Mouse (Mus musculus): ENCODE results near the gene Top3b.
A peak's percentile ranks its signal among the peaks of the same experiment; 100 is the strongest.
"Not testable (repeated sequence)": the region's sequence is repeated elsewhere in the genome, so short reads cannot be mapped to it uniquely, and the experiment has no call there.

Top3b gene

DNA sequence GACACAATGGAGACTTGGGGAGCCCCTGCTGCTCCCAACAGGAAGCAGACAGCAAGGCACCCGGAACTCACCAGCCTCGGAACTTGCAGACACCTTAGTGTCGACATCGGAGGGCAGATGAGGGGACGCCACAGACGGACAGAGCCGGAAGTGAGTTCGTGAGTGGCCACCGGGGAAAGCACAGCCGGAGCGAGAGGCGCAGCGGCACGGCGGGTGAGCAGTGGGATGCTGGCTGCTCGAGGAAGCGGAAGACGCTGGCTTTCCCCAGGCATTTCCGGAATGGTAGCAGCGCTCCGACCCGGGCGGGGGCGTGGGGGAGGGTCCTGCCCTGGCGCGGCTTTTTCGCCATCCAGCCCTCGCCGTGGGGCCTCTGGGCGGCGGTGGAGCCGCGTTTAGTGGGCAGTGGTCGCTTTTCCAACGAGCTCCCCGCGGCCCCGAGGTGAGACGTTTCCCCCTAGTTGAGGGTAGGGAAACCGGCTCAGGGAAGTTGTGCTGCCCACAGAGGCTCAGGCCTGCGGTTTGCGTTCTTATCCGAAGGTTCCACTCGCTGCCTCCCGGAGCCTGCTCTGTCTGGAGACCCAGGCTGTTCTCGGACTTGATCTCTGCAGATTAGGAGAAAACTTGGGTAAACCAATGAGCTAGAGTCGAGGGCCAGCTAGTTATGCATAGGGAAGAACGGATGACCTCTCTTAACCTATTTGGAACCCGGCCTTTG is at the start of gene Top3b, which contains the start of gene Vpreb1:
Gene Top3b (plus strand): TSS at position 120 of the 715 bp plus-strand sequence.
Gene Vpreb1 (minus strand): TSS at position 227 of the 715 bp plus-strand sequence.
- peak; percentile 95 for DNase-seq (ENCODE audit: extremely low spot score, low spot score)

DNA sequence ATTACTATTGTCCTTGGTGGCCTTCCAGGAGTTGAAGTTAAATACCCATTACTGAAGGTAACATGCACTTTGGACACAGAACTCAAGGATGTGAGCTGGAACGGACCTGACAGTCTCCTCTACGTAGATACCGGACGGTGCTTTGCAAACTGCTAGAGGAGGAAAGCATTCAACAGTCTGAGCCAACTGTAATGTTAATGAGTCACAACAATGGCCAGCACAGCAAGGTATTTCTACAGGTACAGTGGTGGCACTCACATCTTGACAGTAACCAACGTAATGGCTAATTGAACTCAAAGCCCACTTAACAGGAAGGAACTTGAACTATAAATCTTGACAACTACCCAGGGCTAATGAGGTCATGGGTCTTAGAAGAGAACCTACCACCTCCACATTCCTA is 45.1 kb upstream of the Top3b start:
- DNase-seq (ENCODE audit: extremely low spot score, low spot score): no peak

DNA sequence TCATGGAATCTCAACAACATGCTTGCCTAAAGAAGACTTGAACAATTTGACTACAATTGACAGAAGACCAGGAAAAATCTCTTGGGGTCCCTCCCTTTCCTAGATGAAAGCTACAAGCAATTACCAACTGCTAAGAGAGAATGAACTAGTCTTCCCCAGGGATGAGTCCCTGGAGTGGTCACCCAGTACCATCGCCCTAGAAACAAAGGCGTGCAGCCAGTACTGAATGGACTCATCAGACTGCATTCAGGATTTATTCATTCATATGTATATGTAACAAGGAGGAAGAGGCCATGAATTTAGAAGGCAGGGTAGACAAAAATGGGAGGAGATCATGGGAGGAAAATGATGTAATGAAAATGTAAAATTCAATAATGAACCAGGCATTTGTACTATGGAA is 44.3 kb upstream of the Top3b start:
- no peak for DNase-seq (ENCODE audit: extremely low spot score, low spot score)

DNA sequence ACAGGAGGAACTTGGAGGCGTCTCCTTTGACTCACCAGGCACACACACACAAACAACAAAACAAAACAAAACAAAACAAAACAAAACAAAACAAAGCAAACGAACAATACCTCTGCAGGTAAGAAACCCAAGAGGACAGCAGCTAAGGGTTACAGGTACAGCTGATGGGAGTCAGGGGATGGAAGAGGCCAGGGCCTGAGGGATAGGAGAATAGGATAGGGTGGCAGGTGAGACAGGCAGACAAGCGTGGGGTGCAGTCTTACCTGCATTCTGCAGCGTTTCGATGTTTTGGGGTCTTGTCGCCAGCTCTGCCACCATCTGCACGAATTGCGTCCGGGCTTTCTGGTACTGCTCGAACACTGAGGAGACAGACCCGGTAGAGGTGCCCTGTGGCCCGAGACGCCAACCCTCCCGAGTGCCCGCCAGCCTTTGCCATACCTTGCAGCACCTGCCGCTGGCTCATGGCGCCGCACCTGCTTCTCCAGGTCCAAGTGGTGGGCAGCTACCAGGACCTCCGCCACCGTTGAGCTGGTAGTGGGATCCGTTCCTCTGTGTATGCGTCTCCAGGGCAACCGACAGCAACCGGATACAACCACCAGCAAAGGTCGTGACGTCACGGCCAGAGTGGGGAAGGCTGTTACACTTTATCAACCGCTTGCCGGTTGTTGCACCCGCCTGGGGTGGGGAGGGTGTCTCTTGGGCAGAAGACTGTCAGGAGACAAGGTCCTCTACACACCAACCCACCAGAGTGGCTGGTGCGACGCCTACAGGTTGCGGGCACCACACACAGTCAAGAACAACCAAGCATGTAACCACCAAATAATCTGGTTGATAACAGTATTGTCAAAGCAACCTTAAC is 41.5 kb upstream of the Top3b start, which contains the start of gene Spag6l:
Gene Spag6l (minus strand): TSS at position 700 of the 859 bp plus-strand sequence.
- peak; percentile 63 for DNase-seq (ENCODE audit: extremely low spot score, low spot score)

DNA sequence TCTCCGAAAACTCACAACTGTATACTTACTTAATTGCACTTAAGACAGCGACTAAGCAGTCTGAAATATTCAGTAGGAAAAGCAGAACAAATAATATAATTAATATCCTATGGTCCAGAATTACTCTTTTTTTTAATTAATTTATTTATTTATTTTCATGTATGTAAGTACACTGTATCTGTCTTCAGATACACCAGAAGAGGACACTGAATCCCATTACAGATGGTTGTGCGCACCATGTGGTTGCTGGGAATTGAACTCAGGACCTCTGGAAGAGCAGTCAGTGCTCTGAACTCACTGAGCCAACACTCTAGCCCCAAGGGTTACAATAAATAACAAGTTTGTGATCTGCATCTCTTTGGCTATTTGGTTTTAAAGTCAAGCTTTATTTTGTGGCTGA is 40.9 kb upstream of the Top3b start:
- no peak for DNase-seq (ENCODE audit: extremely low spot score, low spot score)

DNA sequence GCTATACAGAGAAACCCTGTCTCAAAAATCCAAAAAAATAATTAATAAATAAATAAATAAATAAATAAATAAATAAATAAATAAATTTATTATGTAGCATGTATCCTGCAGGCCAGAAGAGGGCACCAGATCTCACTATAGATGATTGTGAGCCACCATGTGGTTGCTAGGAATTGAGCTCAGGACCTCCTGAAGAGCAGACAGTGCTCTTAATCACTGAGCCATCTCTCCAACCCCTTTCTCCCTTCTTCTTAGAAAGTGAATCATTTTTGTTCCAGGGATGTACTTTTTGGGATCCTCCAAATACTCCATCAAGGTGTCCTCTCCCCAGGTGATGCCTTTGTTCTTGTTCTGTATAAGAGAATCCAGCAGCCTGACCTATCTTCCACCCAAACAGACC is 21.3 kb upstream of the Top3b start:
- no peak for DNase-seq (ENCODE audit: extremely low spot score, low spot score)

DNA sequence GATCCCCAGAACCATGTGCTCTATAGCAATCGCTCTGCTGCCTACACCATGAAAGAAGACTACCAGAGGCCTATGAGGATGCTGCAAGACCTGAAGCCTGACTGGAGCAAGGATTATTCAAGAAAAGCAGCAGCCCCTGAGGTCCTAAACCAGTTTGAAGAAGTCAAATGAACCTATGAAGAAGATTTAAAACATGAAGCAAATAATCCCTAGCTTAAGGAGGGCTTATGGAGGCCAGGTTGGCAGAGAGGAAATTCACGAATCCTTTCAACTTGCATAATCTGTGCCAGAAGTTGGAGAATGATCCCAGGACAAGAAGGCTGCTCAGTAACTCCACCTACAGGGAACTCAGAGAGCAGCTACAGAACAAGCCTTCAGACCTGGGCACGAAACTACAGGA is 18.1 kb upstream of the Top3b start:
- DNase-seq (ENCODE audit: extremely low spot score, low spot score): no peak

DNA sequence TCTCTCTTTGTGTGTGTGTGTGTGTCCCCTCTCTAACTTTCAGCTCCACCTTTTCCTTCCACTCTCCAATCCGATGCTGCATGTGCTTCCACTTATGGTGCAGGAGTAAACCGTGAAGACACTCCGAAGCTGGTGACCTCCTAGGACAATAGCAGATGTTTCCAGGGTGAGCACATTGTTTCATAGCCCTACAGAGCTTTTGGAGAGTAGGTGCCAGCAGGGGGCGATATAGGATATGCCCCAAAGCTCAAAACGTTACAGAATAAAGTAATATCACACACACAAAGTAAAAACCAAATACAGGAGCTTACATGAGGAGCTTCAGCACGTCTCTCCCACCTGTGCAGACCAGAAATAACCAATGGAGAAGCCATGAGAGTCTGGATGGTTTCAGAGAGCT is 15.7 kb upstream of the Top3b start:
- DNase-seq (ENCODE audit: extremely low spot score, low spot score): peak; percentile 19

DNA sequence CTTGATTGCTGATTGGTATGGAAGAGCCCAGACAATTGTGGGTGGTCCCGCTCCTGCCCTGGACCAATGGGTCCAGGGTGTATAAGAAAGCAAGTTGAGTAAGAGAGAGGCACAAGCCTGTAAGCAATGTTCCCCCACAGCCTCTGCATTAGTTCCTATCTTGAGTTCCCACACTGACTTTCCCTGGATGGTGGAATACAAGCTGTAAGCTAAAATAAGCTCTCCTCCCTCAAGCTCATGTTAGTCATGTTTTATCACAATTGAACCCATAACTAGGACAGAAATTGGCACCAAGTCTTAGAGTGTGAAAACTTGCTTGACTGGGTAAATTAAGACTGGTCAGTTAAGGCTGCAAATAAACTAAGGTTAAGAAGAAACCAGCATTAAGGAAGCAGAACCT is 15.0 kb upstream of the Top3b start:
- DNase-seq (ENCODE audit: extremely low spot score, low spot score): no peak

DNA sequence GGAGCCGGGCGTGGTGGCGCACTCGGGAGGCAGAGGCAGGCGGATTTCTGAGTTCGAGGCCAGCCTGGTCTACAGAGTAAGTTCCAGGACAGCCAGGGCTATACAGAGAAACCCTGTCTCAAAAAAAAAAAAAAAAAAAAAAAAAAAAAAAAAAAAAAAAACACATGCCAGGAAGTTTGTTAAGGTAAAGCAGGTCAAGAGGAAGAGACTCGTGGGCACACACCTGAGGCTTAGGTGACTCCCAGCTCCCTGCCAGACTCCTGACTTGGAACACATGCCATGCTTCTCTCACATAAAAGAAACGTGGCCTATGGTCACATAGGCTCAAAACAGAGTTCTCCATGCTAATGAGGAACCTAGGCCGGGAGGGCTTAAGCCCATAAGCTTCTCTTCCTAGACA is 14.5 kb upstream of the Top3b start:
- not testable (repeated sequence) for DNase-seq (ENCODE audit: extremely low spot score, low spot score)

DNA sequence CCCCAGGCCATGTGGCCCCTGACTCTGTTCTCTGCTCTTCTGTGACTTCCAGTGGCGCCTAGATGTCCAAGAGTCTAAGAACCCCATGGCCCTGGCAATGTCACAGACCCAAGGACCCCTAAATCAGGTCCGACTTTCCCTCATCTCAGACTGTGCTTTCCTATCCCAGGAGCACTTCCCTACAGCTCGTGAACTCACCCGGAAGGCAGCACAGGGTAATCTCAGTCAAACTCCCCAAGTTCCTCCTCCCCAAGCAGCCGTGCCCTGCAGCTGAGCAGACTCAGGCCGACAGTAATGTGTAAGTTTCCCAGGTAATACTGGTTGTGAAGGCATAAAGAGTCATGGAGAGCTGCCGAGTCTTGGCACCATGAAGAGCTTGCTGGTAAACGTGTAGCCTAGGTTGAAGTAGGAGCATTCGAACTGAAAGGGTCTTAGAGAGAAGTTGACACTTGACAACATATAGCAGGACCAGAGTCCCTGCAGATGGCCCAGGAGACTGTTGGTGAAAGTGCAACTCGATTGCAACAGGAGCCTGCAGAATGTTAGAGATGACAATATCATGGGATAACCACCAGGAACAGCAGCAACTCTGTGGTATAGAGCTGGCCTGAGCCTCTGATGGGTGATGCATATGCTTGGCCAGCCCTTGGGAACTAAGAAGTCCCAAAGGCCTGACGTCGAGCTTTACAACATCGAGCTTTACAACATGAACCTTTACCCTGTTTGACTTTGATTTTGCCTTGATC is 13.6 kb upstream of the Top3b start:
- peak; percentile 9 for DNase-seq (ENCODE audit: extremely low spot score, low spot score)

DNA sequence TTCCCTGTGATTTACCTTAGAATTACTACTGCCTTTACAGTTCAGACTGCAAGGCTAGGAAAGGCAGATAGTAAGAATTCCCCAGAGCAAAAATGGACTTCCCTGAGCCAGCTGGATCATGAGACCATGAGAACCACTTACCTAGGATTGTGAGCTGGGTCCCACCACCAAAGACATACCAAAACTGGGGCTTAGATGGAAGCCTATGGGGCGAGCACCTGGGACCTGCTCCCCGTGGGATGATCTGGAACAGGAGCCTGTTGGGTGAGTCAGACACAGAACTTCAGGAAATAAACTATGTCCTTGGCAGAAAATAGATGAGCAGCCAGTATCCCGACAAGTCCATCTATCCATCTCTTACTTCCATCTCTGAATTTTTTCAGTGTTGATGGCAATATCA is 8.2 kb upstream of the Top3b start:
- DNase-seq (ENCODE audit: extremely low spot score, low spot score): no peak

DNA sequence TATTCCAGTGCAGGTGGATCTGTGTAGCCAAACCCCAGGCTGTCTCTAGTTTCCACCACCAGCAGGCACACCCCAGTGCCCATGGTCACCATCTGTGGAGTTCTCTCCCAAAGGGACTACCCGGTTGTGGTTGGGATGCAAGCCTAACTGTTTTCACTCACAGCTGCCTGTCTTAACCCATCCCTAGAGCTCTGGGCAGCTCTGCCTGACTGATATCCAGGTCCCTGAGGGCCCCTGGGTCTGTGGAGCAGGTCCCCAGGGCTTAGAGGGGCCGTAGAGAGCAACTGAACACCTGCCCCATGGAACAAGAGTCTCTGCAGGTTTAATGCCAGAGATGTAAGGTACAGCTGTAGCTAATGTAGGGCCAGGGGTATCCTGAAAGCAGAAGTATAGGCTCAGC is 6.6 kb upstream of the Top3b start, which contains the start of gene Igll1:
Gene Igll1 (minus strand): TSS at position 8 of the 400 bp plus-strand sequence.
- no peak for DNase-seq (ENCODE audit: extremely low spot score, low spot score)

DNA sequence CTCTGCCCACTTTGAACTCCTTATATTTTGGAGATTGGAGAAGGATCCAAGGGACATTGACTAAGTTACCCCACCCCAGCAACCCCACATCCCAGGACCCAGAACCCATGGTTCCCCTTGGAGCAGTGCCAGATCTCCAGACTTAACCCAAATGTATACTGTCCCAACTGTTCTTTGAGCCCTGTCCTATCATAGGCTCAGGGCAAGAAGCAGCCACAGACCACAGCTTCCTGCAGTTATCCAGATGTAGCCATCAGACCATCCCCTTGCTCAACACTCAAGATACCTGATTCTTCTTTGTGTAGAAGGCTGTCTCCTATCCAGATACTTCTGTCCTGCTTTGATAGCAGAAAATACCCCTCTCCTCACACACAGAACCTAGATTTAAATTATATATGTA is 5.3 kb upstream of the Top3b start:
- DNase-seq (ENCODE audit: extremely low spot score, low spot score): no peak

DNA sequence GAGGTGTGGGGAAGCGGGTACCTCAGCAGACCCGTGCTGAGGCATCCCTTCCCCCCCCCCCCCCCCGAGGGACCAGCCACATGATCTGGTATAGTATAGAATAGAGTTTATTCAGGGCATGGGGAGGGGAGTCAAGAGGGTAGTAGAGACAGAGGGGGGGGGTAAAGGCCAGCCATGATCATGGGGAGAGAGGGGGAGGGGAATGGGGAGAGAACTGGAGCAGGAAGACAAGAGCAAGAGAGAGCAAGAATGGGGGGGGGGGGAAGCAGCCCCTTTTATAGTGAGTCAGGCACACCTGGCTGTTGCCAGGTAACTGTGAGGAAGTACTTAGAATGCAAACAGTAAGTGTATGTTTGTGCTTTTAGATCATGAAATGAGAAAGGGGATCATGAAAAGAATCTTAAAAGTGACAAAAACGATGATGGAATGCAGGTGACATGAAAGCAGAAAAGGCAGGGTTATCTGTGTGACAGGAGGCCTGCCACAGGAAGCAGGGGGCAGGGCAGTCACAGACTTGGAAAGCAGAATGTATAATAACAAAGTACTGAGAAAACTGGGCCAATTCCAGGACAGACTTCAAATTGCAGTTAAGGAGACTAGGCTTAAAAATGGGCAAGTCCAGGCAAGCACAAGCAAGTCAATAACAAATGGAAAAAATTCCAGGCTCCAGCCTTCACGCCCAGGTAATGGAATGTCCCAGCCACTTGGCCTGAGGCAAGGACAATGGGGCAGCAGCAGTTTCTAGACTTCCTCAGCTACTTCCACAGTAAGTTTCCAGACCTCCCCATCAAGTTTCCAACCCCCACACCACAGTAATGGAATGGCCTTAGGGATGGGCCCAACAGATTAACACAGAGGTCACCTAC is 4.6 kb upstream of the Top3b start:
- no peak for DNase-seq (ENCODE audit: extremely low spot score, low spot score)

DNA sequence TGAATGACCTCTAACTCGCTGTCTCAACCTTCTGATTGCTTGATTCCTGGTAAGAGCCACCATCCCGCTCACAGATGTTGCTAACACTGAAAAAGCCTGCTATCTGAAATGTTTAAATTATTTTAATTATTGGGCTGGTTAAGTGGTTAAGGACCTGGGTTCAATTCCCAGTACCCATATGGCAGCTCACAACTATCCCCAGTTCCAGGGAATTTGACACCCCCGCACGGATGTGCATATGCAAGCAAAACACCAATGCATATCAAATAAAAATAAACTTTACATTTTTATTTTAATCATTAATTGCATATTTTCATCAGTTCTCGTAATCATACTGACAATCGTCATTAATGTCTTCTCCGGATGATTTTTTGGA is 307 bp upstream of the Top3b start:
- peak; percentile 17 for DNase-seq (ENCODE audit: extremely low spot score, low spot score)

DNA sequence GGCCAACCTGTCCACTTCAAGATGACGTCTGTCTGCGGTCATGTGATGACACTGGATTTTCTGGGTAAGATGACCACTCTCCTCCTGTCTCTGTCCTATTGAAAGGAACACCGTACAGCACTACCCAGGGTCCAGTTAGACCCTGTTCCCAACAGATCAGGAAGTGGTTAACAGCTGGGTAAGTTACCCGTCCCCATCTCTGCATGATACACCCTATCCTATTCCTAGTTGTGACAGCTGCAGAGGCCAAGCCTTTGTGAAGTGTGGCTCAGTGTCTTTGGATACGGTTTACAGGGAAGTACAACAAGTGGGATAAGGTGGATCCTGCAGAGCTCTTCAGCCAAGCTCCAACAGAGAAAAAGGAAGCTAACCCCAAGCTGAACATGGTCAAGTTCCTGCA is 8.5 kb downstream of the Top3b start:
- DNase-seq (ENCODE audit: extremely low spot score, low spot score): no peak

DNA sequence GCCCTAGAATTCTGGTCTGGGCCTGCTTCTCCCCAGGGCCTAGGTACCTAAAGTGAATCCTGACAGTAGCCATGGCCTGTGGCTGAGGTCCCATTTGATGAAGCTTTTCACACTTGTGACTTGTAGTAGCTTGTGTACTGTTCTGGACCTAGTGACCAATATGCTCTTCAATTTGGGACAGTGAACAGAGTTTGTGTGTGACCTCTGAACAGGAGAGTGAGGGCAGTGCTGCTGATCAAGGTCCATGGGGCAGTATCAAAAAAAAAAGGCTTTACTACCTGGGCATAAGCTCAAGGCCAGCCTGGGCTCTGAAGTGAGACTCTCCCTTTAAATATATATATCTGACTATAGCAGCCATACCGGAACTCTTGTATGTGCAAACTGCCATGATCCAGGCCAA is 17.8 kb downstream of the Top3b start:
- no peak for DNase-seq (ENCODE audit: extremely low spot score, low spot score)

DNA sequence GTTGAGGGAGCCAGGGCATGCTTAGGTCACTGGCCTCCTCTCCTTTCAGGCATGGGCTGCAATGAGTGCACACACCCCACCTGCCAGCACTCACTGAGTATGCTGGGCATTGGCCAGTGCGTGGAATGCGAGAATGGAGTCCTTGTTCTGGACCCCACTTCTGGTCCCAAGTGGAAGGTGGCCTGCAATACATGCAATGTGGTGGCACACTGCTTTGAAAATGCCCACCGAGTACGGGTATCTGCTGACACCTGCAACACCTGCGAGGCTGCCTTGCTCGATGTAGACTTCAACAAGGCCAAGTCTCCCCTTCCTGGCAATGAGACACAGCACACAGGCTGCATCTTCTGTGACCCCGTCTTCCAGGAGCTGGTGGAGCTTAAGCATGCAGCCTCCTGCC is 21.8 kb downstream of the Top3b start:
- DNase-seq (ENCODE audit: extremely low spot score, low spot score): no peak

DNA sequence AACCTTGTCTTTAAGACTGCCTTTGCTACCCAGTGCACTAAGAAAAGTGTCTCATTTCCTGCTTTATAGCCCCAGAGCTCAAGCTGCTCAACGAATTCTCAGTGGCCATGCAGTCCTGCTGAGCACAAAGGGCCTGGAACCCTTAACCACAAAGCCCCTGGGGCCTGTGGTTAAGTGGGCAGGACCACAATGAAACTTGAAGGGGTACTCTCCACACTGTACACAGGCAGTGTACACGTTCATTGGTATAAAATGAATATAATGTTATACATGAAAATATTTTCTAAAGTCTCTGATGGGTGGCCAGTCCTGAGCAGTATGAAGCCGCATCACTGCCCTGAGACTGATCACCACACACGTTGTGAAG is 25.5 kb downstream of the Top3b start:
- DNase-seq (ENCODE audit: extremely low spot score, low spot score): no peak
